Mouse (Mus musculus): Measurements from ENCODE around the gene Fmod.

Fmod gene

DNA sequence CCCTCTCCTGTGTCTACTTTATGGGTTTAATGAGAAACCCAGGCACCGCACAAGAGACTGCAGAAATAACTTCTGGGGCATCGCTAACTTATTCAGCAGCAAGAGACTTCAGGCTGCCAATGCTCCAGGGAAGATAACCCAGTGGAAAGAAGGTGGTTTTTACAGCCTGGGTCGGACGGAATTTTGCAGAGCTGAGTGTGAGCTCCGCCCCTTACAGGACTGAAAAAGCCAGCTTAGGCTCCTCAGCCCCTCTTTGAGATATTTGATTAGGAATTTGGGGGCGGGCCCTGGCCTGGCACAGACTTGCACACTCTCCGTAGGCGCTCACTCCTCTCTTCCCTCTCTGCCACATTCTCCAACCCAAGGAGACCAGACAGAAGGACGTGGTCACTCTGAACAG is at the start of gene Fmod:
TSS of gene Fmod (plus strand) at position 83 of the 400 bp plus-strand sequence.
- DNase-seq, result no peak

DNA sequence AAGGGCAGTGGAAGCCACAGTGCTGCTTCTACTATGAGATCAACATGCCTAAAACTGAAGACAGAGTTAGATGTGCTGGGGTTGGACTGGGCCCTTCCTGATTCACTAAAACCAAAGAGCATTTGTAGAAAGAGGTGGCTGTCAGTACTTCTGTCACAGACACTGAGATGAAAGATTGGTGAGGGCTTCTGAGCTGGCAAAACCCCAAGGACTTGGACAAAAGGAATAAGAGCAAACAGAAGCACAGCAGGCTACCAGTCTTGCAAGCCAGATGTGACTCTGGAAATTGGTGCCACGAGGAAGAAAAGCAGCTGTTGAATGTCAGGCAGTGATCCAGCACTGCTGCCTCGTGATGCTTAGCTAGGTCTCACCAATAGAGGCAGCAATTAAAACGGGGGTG is 48.2 kb upstream of the Fmod start:
- DNase-seq, result no peak

DNA sequence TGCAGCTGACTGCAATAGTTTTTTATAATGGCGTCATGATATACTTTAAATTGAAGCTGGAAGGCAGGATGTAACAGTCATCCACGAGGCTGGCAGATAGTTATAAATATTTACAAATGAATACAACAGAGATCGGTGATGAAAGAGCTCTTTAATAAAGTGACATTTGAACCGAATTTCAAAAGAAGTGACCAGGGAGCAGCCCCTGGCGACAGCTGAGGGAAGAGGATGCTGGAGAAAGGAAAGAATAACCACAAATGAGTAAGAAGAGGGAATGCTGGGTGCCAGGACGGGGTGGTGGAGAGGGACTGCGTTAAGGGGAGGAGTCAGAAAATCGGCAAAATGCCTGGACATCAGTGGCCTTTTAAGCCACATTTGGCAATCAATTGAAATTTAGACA is 45.8 kb upstream of the Fmod start:
- no peak for DNase-seq

DNA sequence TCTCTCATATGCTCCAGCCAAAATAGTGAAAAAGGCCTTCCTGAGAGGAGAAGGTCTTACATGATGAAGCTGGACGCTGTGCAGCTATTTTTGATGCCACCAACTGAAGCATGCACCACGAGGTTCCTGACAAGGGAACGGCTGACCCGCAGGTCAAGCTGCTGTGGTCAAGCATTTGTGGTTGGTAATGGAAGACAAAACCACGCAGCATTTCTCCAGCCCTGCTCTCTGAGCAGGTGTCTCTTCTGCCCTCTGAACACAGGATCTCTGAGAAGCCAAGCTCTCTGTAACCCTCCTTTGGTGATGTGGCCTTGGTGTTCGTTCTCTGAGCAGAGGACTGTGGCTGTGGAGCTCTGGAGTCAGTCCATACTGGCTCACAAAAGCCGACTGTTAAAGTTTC is 31.6 kb upstream of the Fmod start:
- DNase-seq, result no peak

- DNase-seq, result no peak
These were observed 30.8 kb upstream of the Fmod start for GRCm38 (mm10) chr1:134006105-134006764.

DNA sequence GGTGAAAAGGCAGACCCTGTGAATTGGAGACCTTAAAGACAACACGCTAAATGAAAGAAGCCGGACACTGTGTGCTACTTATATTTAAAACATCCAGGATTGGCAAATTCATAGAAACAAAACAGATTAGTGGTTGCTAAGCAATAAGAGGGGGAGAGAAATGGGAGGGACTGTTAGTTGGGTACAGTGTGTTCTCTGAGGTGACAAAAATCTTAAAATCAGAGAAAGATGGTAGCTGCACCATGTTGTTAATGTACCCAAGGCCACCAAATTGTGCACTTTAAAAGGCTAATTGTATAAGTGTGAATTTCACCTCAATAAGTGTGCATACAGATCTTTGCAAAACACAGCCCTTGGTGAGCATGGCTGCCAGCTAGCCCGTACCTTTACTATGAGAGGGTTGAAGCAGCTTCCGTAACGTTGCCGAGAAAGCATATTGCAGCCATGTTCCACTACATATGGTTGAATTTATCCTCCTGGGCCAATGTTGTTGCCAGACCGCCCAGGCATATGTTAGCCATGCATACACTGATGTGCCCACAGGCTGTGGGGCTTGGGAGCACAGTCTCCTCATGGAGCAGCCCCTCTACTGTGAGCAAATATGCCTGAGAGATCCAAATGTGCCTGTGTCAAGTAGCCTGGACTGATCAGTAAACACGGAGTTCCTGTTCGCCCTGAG is 12.6 kb upstream of the Fmod start:
- DNase-seq, result no peak

DNA sequence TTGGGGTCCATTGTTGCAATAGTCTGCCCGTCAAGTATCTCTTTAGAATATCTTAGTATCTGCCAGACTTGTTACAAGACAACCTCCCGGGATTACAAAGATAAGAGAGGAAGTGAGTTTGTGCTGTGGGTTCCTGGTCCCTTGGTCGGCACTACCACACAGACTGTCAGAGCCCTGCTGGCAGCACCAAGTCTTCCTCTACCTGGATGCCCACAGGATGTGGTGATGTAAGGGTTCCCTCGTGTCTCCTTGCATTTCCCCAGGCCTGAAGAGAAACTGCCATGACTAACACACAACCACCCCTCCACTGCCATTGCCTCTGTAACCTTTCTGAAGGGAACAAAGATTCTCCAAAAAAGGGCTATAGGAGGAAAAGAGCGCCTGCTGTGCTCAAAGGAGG is 11.1 kb upstream of the Fmod start:
- DNase-seq, result no peak

- no peak for DNase-seq
These were observed 10.3 kb upstream of the Fmod start for GRCm38 (mm10) chr1:134026741-134027140.

DNA sequence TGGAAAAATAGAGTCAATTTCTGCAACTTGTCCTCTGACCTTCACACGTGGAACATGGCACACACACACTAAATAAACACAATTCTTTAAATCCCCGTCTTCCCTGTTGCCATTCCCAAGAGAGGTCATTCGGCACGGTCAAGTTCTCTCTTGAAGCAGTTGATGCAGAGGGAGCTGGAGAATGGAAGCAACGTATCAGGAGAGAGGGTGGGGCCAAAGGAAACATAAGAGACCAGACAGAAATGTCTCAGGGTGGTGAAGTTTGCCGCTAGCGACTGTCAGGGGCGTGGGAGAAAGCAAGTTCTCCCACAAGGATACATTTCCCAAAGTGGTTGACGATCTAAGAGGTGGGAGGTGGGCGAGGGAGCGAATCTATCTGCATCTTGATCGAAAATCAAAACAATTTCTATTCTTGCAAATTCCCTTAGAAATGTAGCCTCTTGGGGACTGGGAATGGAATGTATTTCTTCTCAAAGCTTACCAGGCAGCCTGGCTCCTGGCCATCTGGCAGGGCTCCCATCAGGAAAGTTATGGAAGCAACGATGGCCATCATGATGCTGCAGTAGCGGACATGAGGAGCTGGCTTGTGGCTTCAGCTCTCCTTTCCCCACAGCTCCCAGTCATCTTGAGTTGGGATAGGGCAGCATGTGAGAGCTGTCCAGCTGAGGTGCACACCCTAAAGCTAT is 8.8 kb upstream of the Fmod start:
- DNase-seq, result no peak

DNA sequence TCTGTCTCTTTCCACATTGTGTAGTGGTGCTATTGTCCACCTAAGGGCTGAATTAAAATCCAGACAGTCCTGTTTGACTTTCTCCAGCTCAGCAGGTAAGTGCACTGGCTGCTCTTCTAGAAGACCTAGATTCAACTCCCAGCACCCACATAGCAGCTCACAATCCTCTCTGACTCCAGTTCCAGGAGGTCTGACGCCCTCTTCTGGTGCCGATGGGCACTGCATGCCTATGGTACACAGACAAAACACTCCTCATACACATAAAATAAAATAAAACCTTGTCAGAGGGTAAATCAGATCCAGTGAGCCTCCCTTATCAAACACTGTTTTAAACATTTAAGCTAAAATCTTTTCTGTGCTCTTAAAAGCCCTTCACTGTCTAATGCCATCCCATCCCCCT is 562 bp upstream of the Fmod start:
- no peak for DNase-seq

- no peak for DNase-seq
These were observed 1.3 kb downstream of the Fmod start for GRCm38 (mm10) chr1:134038336-134038735.

DNA sequence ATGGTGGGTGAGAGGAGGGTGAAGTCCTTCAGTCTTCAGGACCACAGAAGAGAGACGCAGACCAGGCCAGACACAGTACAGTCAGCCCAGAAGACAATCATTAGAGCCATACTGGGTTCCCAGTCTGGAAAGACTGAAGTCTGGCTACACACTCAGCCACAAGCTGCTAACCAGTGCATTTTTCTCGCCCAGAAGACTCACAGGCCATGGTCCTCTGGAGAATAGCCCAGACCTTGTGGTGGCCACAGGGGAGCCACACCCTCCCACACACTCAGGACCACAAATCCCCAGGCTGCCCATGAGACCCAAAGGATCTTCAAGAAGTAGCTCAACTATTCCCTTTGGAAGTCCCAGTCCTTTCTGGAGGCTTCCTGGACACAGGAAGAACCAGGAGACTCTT is 2.3 kb downstream of the Fmod start:
- DNase-seq, result no peak

DNA sequence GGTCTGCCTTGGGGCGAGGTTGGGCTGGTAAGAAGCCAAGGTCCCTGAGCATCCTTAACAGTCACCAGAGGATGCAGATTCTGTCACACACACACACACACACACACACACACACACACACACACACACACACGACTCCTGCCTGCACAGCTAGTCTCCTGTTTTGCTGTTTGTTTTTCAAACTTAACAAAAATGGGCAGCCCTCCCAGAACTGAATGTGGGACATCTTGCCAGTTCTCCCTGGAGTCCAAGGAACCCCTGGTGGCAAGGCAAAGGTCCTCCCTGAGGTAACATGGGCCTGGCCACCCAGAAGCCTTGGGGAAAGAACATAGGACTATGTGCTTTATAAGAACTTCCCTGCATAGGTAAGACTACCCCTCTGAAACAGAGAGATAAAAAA is 4.8 kb downstream of the Fmod start:
- no peak for DNase-seq

- no peak for DNase-seq
These were observed 5.3 kb downstream of the Fmod start for GRCm38 (mm10) chr1:134042341-134042740.

DNA sequence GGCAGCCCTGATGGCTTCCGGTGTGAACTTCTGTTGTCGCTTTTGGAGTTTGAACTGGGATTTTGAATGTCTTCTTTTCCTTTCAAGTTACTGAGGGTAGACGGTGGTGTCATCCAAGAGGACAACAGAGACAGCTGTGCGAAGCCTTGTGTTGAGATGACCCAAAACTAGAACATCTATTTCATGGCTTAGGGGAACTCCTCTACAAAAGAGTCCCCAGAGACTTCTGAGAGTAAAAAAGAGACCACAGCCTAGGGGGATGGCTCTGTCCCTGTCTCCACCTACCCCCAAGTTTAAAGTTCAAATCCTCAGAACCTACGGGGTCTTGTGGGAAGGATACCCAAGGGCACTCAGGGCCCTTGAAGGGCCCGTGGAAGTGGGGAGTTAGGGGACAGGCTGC is 7.8 kb downstream of the Fmod start:
- no peak for DNase-seq

- DNase-seq, result peak; percentile 87 to 89
These were observed 8.9 kb downstream of the Fmod start for GRCm38 (mm10) chr1:134045971-134046370.

DNA sequence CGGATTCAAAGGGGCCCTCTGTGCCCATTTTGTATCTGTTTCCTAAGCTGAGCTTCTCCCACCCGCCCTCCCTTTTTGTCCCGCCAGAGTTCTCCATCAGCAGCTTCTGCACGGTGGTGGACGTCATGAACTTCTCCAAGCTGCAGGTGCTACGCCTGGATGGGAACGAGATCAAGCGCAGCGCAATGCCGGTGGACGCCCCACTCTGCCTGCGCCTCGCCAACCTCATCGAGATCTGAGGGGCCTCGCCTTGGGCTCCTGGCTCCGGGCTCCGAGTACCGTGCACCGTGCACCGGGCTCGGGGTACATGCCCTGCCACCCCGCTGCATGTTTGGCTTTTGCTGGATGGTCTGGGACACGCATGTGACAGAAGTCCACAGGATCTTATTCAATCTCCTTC is 9.3 kb downstream of the Fmod start:
- peak; percentile 43 to 46 for DNase-seq

- DNase-seq, result no peak
These were observed 10.4 kb downstream of the Fmod start for GRCm38 (mm10) chr1:134047431-134047830.

DNA sequence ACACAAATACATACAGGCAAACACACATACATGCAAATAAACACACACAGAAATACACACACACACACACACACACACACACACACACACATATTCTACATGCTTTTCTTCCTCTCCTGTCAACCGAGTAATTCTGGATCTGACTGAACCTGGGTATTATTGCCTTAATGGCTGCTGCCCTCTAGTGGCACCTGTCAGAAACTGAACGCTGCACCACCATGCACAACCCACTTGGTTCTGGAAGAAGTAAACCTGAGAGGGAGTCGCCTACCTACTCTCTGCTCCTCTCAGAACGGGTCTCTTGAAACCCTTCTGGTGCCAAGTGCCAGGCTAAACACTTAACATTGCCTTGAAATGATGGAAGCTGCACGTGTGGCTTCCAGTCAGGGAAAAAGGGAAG is 11.7 kb downstream of the Fmod start:
- DNase-seq, result peak; percentile 80 to 86

GRCm38 (mm10) chr1:134049542-134049941 is 12.5 kb downstream of the Fmod start:
- DNase-seq, result no peak

DNA sequence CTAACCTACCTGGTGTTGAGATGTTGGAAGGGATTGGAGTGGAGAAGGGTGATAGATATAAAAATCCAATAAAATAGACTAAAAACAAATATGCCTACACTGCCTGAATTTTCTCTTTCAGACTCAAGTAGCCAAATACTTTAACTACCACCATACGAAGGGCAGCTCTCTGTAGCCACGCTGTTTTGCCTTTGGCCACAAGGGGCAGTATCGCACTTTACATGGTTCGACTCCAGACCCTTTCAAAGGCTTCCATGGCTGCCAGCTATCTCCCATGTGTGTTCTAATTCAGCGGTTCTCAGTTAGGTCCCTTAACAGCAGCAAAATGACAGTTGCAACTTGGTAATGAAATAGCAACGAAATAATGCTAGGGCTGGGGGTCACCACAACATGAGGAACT is 16.2 kb downstream of the Fmod start:
- DNase-seq, result peak; percentile 86 to 92

DNA sequence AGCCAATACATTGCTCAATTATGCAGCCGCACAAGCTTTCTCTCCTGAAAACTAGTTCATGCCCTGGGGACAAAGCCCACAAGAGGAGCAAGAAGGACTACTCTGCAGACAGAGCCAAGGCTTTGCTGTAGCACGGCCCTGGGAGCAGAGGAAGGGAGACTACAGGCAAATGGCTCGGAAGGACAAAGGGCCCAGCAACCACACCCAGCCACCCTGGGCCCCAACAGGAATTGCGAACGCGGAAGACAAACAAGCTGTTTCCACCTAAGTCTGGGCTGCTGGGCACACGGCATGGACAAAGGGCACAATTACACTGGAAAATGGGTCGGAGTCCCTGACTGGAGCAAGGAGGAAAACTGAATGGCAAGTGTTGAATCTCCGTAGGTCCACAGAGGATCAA is 18.0 kb downstream of the Fmod start:
- no peak for DNase-seq

DNA sequence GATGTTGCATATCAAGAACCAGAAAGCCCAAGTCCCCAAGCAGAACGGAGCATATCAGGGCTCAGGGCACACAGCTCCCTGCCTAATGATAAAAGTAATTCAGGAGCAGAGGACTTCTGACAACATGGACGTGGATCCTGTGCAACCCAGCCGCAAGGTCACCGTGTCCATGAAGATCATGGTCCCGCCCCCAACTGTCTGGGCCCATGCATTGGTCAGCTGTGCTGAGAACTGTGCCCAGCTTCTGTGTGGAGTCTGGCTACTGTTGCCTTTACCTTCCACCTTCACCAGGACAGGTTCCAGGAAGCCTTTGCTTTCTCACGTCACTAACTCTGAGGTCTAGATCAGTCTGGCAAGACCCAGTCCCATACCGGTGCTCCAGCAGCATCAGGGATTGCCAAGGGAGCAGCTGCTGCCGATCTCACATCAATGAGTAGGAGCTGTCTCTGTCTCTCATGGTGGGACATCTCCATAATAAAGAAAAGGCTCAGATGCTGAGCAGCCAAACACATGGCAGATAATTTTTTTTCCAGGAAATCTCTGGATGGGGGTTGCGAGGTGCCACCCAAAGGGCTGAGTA is 18.7 kb downstream of the Fmod start:
- no peak for DNase-seq

- DNase-seq, result no peak
These were observed 19.2 kb downstream of the Fmod start for GRCm38 (mm10) chr1:134056285-134056684.

Data from cerebellum, postnatal 25 days (tissue).